In genomic region chr19:28806821-28807496, GRCm38 (mm10) we compare ENCODE assay signal across 19 mouse cellular contexts. TPM values are rescaled to one million over a fixed set of nuclear protein-coding genes. Genes with fewer than 3 reads are reported as not detected.
DNase-seq lines count a peak whose midpoint lies in the region; ATAC-seq and TF ChIP-seq lines count a peak whose summit lies in the region.
"Had no signal": no experiment of that assay in that cellular context is flagged by ENCODE, and none has a peak within 500 bp of the region (broad histone marks: within the 10 kb centered on the region; RNA-seq: fewer than 3 reads in every experiment).

No protein-coding gene starts in this region.

- H3K4me2 ChIP-seq in heart, embryonic 11.5 days, result no peak overlapping the region
- no peak overlapping the region for H3K4me2 ChIP-seq in intestine, postnatal 0 days (replicated peaks; ENCODE audit: low read depth)
- H3K4me2 ChIP-seq: embryonic facial prominence, embryonic 13.5 days; hindbrain, embryonic 13.5 days had no signal

- no peaks in the 10 kb centered on the region for H3K27me3 ChIP-seq in heart, embryonic 11.5 days (ENCODE audit: control insufficient read depth, insufficient read depth, low read length)
- H3K27me3 ChIP-seq in intestine, postnatal 0 days (replicated peaks; ENCODE audit: control insufficient read depth, insufficient read depth, low read length), result no peaks in the 10 kb centered on the region
- H3K27me3 ChIP-seq: embryonic facial prominence, embryonic 13.5 days; hindbrain, embryonic 13.5 days had no signal

- TF ChIP-seq CTCF in intestine, postnatal 0 days (IDR thresholded peaks at IDR 0.05; ENCODE audit: low read depth), result no peak

- no peak overlapping the region for H3K9ac ChIP-seq in heart, embryonic 11.5 days (ENCODE audit: low read depth, low read length)
- no peak overlapping the region for H3K9ac ChIP-seq in intestine, postnatal 0 days (ENCODE audit: low read depth, low read length)
- H3K9ac ChIP-seq: embryonic facial prominence, embryonic 13.5 days; hindbrain, embryonic 13.5 days had no signal

- no peaks in the 10 kb centered on the region for H3K36me3 ChIP-seq in heart, embryonic 11.5 days (ENCODE audit: control insufficient read depth, insufficient read depth, low read length)
- no peaks in the 10 kb centered on the region for H3K36me3 ChIP-seq in intestine, postnatal 0 days (ENCODE audit: control insufficient read depth, insufficient read depth)
- H3K36me3 ChIP-seq: embryonic facial prominence, embryonic 13.5 days; hindbrain, embryonic 13.5 days had no signal

- H3K27ac ChIP-seq in heart, embryonic 11.5 days (ENCODE audit: low read depth, low read length), result no peak overlapping the region
- no peak overlapping the region for H3K27ac ChIP-seq in intestine, postnatal 0 days (ENCODE audit: low read depth, low read length)
- H3K27ac ChIP-seq: embryonic facial prominence, embryonic 13.5 days; hindbrain, embryonic 13.5 days; hindbrain, postnatal 0 days had no signal

- peak; percentile 28 for DNase-seq in heart, adult 11 months
- DNase-seq in ES-CJ7 (ENCODE audit: low read depth, low spot score), result peak; percentile 82
- DNase-seq in ZHBTc4 (ENCODE audit: low read depth, low spot score), result peak; percentile 78
- DNase-seq in gastrocnemius, postnatal 14 days, result no peak
- DNase-seq: adrenal gland, adult 2 months; adrenal gland, postnatal 36 days; cerebellum, adult 11-12 months; cerebellum, adult 9-10 months; cerebellum, postnatal 36 days; gastrocnemius, postnatal 10 days; heart, postnatal 10 days; kidney, adult 18-20 months; kidney, postnatal 10 days had no signal

- H3K4me3 ChIP-seq in heart, embryonic 11.5 days (ENCODE audit: low read depth, low read length), result no peak overlapping the region
- H3K4me3 ChIP-seq in intestine, postnatal 0 days (ENCODE audit: low read depth, low read length), result no peak overlapping the region
- H3K4me3 ChIP-seq: embryonic facial prominence, embryonic 13.5 days; hindbrain, embryonic 13.5 days had no signal

- intact Hi-C loops in gastrocnemius, postnatal 14 days (cut with DNase I; ENCODE audit: low total_unique reads), result no loop called here

- no peaks in the 10 kb centered on the region for H3K9me3 ChIP-seq in heart, embryonic 11.5 days (replicated peaks; ENCODE audit: control insufficient read depth, low read length)
- no peaks in the 10 kb centered on the region for H3K9me3 ChIP-seq in intestine, postnatal 0 days (ENCODE audit: control insufficient read depth)
- H3K9me3 ChIP-seq: embryonic facial prominence, embryonic 13.5 days; hindbrain, embryonic 13.5 days had no signal

- WGBS in heart, embryonic 11.5 days (ENCODE audit: insufficient replicate concordance), result 84% methylated on average over 11 of the region's 11 CpGs
- WGBS in intestine, postnatal 0 days, result 93% methylated on average over 11 of the region's 11 CpGs

- H3K4me1 ChIP-seq in heart, embryonic 11.5 days (ENCODE audit: control insufficient read depth, insufficient read depth, low read length), result no peaks in the 10 kb centered on the region
- H3K4me1 ChIP-seq in intestine, postnatal 0 days (replicated peaks; ENCODE audit: control insufficient read depth, insufficient read depth, low read length), result no peaks in the 10 kb centered on the region
- H3K4me1 ChIP-seq: hindbrain, embryonic 13.5 days had no signal

- ATAC-seq in heart, embryonic 11.5 days (replicated peaks; ENCODE audit: insufficient number of reproducible peaks, low FRiP score, low TSS enrichment), result no peak
- no peak for ATAC-seq in activated CD4-positive, CD25-positive, alpha-beta regulatory T cell, adult 4 months
- no peak for ATAC-seq in intestine, postnatal 0 days
- ATAC-seq: hindbrain, postnatal 0 days had no signal

RNA-seq across cellular contexts. Expression of gene Slc1a1, which starts 27.9 kb away (rescaled TPM):
- polyA plus RNA-seq in heart, embryonic 11.5 days (2014; fragmentation: Nextera tagmentation; extraction: Ambion mirVana), result 0.93 and 1.5 TPM in 2 replicates
- not detected for polyA plus RNA-seq in activated CD4-positive, CD25-positive, alpha-beta regulatory T cell, adult 4 months (2017; shearing (Covaris generic))
- 2.2 and 3.8 TPM in 2 replicates for polyA plus RNA-seq in intestine, postnatal 0 days (2015; fragmentation: Nextera tagmentation; extraction: Ambion mirVana)
- 1 to 10 TPM; 1.4 to 1.5 TPM for total RNA-seq in gastrocnemius, postnatal 14 days (2021)
